Mouse (Mus musculus) midbrain, embryonic 14.5 days (tissue): ENCODE results near the gene Nxpe5. TPM values are rescaled to one million over a fixed set of nuclear protein-coding genes. Genes with fewer than 3 reads are reported as not detected.

Experiments used
- ATAC-seq: fragments of 200-750 bp; cut with Nextera tagmentation; 2 replicates; pipeline ENCODE4 v1.8.0; 2017; ENCODE audit warnings: moderate number of reproducible peaks, moderate library complexity; ENCODE audit not compliant: low FRiP score, low TSS enrichment
- DNase-seq: peaks from one replicate; pipeline ENCODE4 v3.0.0-alpha.2; 2015
- H3K27ac ChIP-seq: fragments of 300-500 bp; sonication (generic); replicated peaks from 2 replicates; pipeline ENCODE4 v1.5.1; 2014; ENCODE audit warnings: mild to moderate bottlenecking, low read depth, low read length, moderate library complexity
- H3K27me3 ChIP-seq: fragments of 300-500 bp; sonication (generic); 2 replicates; pipeline ENCODE4 v1.6.1; 2014; ENCODE audit warnings: low read length, control low read depth, mixed read lengths; ENCODE audit not compliant: control insufficient read depth, insufficient read depth
- H3K36me3 ChIP-seq: fragments of 300-500 bp; sonication (generic); 2 replicates; pipeline ENCODE4 v1.6.1; 2014; ENCODE audit warnings: low read length, control low read depth; ENCODE audit not compliant: control insufficient read depth, insufficient read depth
- H3K4me1 ChIP-seq: fragments of 300-500 bp; sonication (generic); 2 replicates; pipeline ENCODE4 v1.6.1; 2014; ENCODE audit warnings: mild to moderate bottlenecking, antibody characterized with exemption, low read length, control low read depth; ENCODE audit not compliant: control insufficient read depth, insufficient read depth
- H3K4me2 ChIP-seq: fragments of 300-500 bp; sonication (generic); 2 replicates; pipeline ENCODE4 v1.6.1; 2014; ENCODE audit warnings: mild to moderate bottlenecking, low read length, moderate library complexity
- H3K4me3 ChIP-seq: fragments of 300-500 bp; sonication (generic); replicated peaks from 2 replicates; pipeline ENCODE4 v1.5.1; 2014; ENCODE audit warnings: low read depth, low read length
- H3K9ac ChIP-seq: fragments of 300-500 bp; sonication (generic); replicated peaks from 2 replicates; pipeline ENCODE4 v1.6.1; 2014; ENCODE audit warnings: mild to moderate bottlenecking, low read length, moderate library complexity
- H3K9me3 ChIP-seq: fragments of 300-500 bp; sonication (generic); 2 replicates; pipeline ENCODE4 v1.6.1; 2016; ENCODE audit warnings: low read length, control low read depth, mixed read lengths; ENCODE audit not compliant: control insufficient read depth
- WGBS: fragments of 180-500 bp; shearing (Covaris S2); extraction: QIAGEN DNeasy Blood & Tissue Kit; methylation state at CpG from one replicate; pipeline ENCODE4 v1.1.7; 2014; 5-methylcytosine and 5-hydroxymethylcytosine counted together
- polyA plus RNA-seq: library from polyadenylated mRNA; unstranded; fragments of >200 nt; fragmentation: Nextera tagmentation; extraction: Ambion mirVana; gene quantifications from 2 replicates; pipeline ENCODE4 v1.2.1, GENCODE M21; 2014

The Nxpe5 gene
- polyA plus RNA-seq, 1 experiment from 2014 or later = not detected

DNA sequence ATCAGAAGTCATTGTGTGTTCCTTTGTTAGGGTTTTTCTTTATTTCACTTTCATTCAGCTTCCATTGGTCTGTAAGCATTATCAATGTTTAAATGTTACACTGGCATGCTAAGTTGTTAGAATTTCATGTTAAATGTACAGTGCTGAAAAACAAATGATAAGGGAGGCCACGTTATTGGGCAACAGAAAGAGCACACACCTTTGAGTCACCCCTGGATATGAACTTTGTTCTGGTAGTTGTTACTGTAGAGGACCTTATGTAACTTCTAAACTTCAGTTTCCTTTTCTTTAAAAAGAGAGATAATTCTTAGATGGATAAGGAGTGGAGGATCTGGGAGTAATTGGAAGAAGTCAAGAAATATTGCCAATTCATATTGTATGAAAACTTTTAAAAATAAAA is 65.9 kb downstream of the Nxpe5 start:
- no peak overlapping the region for H3K4me2 ChIP-seq
- 75% methylated on average over 1 of the region's 1 CpGs for WGBS
- no peak for ATAC-seq
- no peaks in the 10 kb centered on the region for H3K4me1 ChIP-seq
- H3K36me3 ChIP-seq = no peaks in the 10 kb centered on the region
- no peak overlapping the region for H3K4me3 ChIP-seq
- H3K27me3 ChIP-seq = no peaks in the 10 kb centered on the region
- H3K9ac ChIP-seq = no peak overlapping the region
- DNase-seq = no peak
- H3K27ac ChIP-seq = no peak overlapping the region
- no peaks in the 10 kb centered on the region for H3K9me3 ChIP-seq

GRCm38 (mm10) chr5:138294158-138294557 is 68.5 kb downstream of the Nxpe5 start:
- Histone ChIP-seq H3K4me3 (no peak overlapping the region), H3K9ac (no peak overlapping the region), H3K9me3 (no peaks in the 10 kb centered on the region), H3K27me3 (no peaks in the 10 kb centered on the region), H3K4me1 (no peaks in the 10 kb centered on the region), H3K36me3 (no peaks in the 10 kb centered on the region), H3K27ac (no peak overlapping the region), H3K4me2 (no peak overlapping the region)
- ATAC-seq = no peak
- DNase-seq = no peak

GRCm38 (mm10) chr5:138299613-138300012 is 73.9 kb downstream of the Nxpe5 start:
- H3K27me3 ChIP-seq = no peaks in the 10 kb centered on the region
- H3K4me1 ChIP-seq = no peaks in the 10 kb centered on the region
- no peak for ATAC-seq
- no peak overlapping the region for H3K4me2 ChIP-seq
- H3K27ac ChIP-seq = no peak overlapping the region
- no peaks in the 10 kb centered on the region for H3K9me3 ChIP-seq
- H3K9ac ChIP-seq = no peak overlapping the region
- WGBS = 83% methylated on average over 2 of the region's 2 CpGs
- DNase-seq = no peak
- H3K36me3 ChIP-seq = no peaks in the 10 kb centered on the region
- no peak overlapping the region for H3K4me3 ChIP-seq

Other genes with a start within 250 kb of the Nxpe5 start
- gene Azgp1, start 244.4 kb upstream of the Nxpe5 start, polyA plus RNA-seq = not detected in 2 replicates
- not detected in 2 replicates for gene Smok3a, start 204.6 kb upstream of the Nxpe5 start, polyA plus RNA-seq
- gene Smok3b, start 204.5 kb upstream of the Nxpe5 start, polyA plus RNA-seq = not detected in 2 replicates
- gene Smok3c, start 172.7 kb upstream of the Nxpe5 start, polyA plus RNA-seq = not detected in 2 replicates
- gene Zkscan1, start 140.8 kb upstream of the Nxpe5 start, polyA plus RNA-seq = 28.8 and 42.3 TPM in 2 replicates
- 94.0 and 113 TPM in 2 replicates for gene Zscan21, start 109.0 kb upstream of the Nxpe5 start, polyA plus RNA-seq
- gene Zfp113, start 70.2 kb upstream of the Nxpe5 start, polyA plus RNA-seq = 24.9 and 27.8 TPM in 2 replicates
- 241 and 270 TPM in 2 replicates for gene Cops6, start 64.8 kb upstream of the Nxpe5 start, polyA plus RNA-seq
- gene Ap4m1, start 53.9 kb upstream of the Nxpe5 start, polyA plus RNA-seq = 16.8 and 19.9 TPM in 2 replicates
- 81.9 and 117 TPM in 2 replicates for gene Mcm7, start 53.5 kb upstream of the Nxpe5 start, polyA plus RNA-seq
- 68.7 and 93.5 TPM in 2 replicates for gene Taf6, start 38.4 kb upstream of the Nxpe5 start, polyA plus RNA-seq
- gene Cnpy4, start 38.4 kb upstream of the Nxpe5 start, polyA plus RNA-seq = 24.3 and 32.0 TPM in 2 replicates
- 12.6 and 18.0 TPM in 2 replicates for gene Mblac1, start 31.6 kb upstream of the Nxpe5 start, polyA plus RNA-seq
- 71.5 and 90.0 TPM in 2 replicates for gene Lamtor4, start 29.6 kb downstream of the Nxpe5 start, polyA plus RNA-seq
- 15.0 and 20.2 TPM in 2 replicates for gene BC037034, start 38.1 kb downstream of the Nxpe5 start, polyA plus RNA-seq
- 1.4 and 2.0 TPM in 2 replicates for gene Gal3st4, start 46.9 kb downstream of the Nxpe5 start, polyA plus RNA-seq
- 0.19 TPM in 1 of 2 replicates, not detected in the other for gene Gm43720, start 54.1 kb downstream of the Nxpe5 start, polyA plus RNA-seq
- 37.3 and 59.5 TPM in 2 replicates for gene Gpc2, start 54.1 kb downstream of the Nxpe5 start, polyA plus RNA-seq
- gene Stag3, start 54.3 kb downstream of the Nxpe5 start, polyA plus RNA-seq = 4.4 and 9.3 TPM in 2 replicates
- not detected in 2 replicates for gene Pvrig, start 116.1 kb downstream of the Nxpe5 start, polyA plus RNA-seq
- gene Zfp157, start 215.6 kb downstream of the Nxpe5 start, polyA plus RNA-seq = 81.7 and 83.9 TPM in 2 replicates